Comparison of ENCODE assay signal across 9 mouse cellular contexts in the genomic region with DNA sequence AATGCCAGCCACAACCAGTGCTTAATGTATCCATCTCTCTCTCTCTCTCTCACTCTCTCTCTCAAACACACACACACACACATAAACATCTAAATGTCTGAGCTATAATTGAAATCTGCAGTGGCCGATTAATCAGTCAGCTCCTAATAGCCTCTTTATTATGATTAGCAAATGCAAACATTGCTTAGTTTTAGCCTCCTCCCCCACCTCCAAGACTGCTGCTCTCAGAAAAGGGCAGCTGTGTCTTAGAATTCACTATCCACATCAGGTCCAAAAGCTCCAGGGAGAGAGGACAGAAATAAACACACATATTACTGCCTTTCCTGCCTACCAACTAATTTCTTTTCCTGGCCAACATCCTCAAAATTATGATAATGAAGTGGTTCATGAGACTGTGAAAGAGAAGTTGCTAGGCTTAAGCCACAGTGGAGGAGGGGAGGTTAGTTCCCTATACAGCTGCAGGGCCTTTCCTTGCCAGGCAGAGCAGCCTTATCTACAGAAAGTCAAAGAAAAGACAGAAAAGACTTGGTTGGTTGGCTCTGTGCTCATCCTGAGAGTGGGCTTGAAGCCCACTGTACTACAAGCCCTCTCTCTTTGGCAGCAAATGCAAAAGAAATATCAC.
DNase-seq lines count a peak whose midpoint lies in the region; ATAC-seq and TF ChIP-seq lines count a peak whose summit lies in the region.
"Had no signal": no experiment of that assay in that cellular context is flagged by ENCODE, and none has a peak within 500 bp of the region (broad histone marks: within the 10 kb centered on the region; RNA-seq: fewer than 3 reads in every experiment).

No protein-coding gene starts in this region.

- H3K4me1 ChIP-seq in intestine, embryonic 15.5 days (replicated peaks): peaks cover 4% of the 10 kb centered on the region; the same call in 1 of the 2 replicates
- no peaks in the 10 kb centered on the region for H3K4me1 ChIP-seq in intestine, postnatal 0 days (replicated peaks; ENCODE audit: control insufficient read depth, insufficient read depth, low read length)
- peaks cover 6% of the 10 kb centered on the region for H3K4me1 ChIP-seq in heart, postnatal 0 days (ENCODE audit: control insufficient read depth, insufficient read depth)

- no peaks in the 10 kb centered on the region for H3K27me3 ChIP-seq in intestine, embryonic 15.5 days (replicated peaks)
- no peaks in the 10 kb centered on the region for H3K27me3 ChIP-seq in intestine, postnatal 0 days (replicated peaks; ENCODE audit: control insufficient read depth, insufficient read depth, low read length)
- H3K27me3 ChIP-seq in heart, postnatal 0 days (ENCODE audit: control insufficient read depth, insufficient read depth, low read length): no peaks in the 10 kb centered on the region
- H3K27me3 ChIP-seq: Patski had no signal

- H3K79me2 ChIP-seq in macrophage (ENCODE audit: inconsistent target): no peaks in the 10 kb centered on the region

- H3K4me3 ChIP-seq in intestine, embryonic 15.5 days (replicated peaks): no peak overlapping the region
- H3K4me3 ChIP-seq in intestine, postnatal 0 days (ENCODE audit: low read depth, low read length): no peak overlapping the region
- no peak overlapping the region for H3K4me3 ChIP-seq in heart, postnatal 0 days (ENCODE audit: low read depth, low read length)
- H3K4me3 ChIP-seq in macrophage (ENCODE audit: inconsistent target): no peak overlapping the region

- H3K9me3 ChIP-seq in intestine, embryonic 15.5 days: no peaks in the 10 kb centered on the region
- H3K9me3 ChIP-seq in intestine, postnatal 0 days (ENCODE audit: control insufficient read depth): no peaks in the 10 kb centered on the region
- no peaks in the 10 kb centered on the region for H3K9me3 ChIP-seq in heart, postnatal 0 days (replicated peaks; ENCODE audit: control insufficient read depth, low read length)

- H3K4me2 ChIP-seq in intestine, embryonic 15.5 days (replicated peaks): no peak overlapping the region
- no peak overlapping the region for H3K4me2 ChIP-seq in intestine, postnatal 0 days (replicated peaks; ENCODE audit: low read depth)
- no peak overlapping the region for H3K4me2 ChIP-seq in heart, postnatal 0 days (ENCODE audit: low read depth, low read length)

- ATAC-seq in intestine, embryonic 15.5 days: peak; percentile 71
- ATAC-seq in intestine, postnatal 0 days: no peak
- ATAC-seq in heart, postnatal 0 days (ENCODE audit: insufficient read depth, low read depth): no peak
- ATAC-seq: Patski had no signal

- TF ChIP-seq EP300 in heart, postnatal 0 days (IDR thresholded peaks at IDR 0.05; ENCODE audit: low read depth): no peak

- peak; percentile 11 for DNase-seq in Muller cell, postnatal 12 days (ENCODE audit: inconsistent ontology term)
- DNase-seq in heart, postnatal 0 days (ENCODE audit: low spot score): peak; percentile 33
- DNase-seq in yolk sac, embryonic 10.5 days (ENCODE audit: low spot score): no peak
- no peak for DNase-seq in natural killer cell, adult 2 months (ENCODE audit: low spot score in 2 of 2)
- no peak for DNase-seq in cerebellum, adult 9-11 months

- H3K36me3 ChIP-seq in intestine, embryonic 15.5 days: no peaks in the 10 kb centered on the region
- no peaks in the 10 kb centered on the region for H3K36me3 ChIP-seq in intestine, postnatal 0 days (ENCODE audit: control insufficient read depth, insufficient read depth)
- no peaks in the 10 kb centered on the region for H3K36me3 ChIP-seq in heart, postnatal 0 days (replicated peaks; ENCODE audit: control insufficient read depth, insufficient read depth, low read length)
- no peaks in the 10 kb centered on the region for H3K36me3 ChIP-seq in macrophage (ENCODE audit: inconsistent target)

- no peak overlapping the region; the same call in 1 of the 2 replicates for H3K27ac ChIP-seq in intestine, embryonic 15.5 days
- H3K27ac ChIP-seq in intestine, postnatal 0 days (ENCODE audit: low read depth, low read length): no peak overlapping the region
- no peak overlapping the region for H3K27ac ChIP-seq in heart, postnatal 0 days (ENCODE audit: low read depth)
- H3K27ac ChIP-seq in macrophage: peak overlapping the region; percentile 51

- no peak overlapping the region for H3K9ac ChIP-seq in intestine, embryonic 15.5 days
- H3K9ac ChIP-seq in intestine, postnatal 0 days (ENCODE audit: low read depth, low read length): no peak overlapping the region
- no peak overlapping the region for H3K9ac ChIP-seq in heart, postnatal 0 days (replicated peaks; ENCODE audit: low read depth, low read length)

- 11% methylated on average over 1 of the region's 1 CpGs for WGBS in intestine, embryonic 15.5 days
- WGBS in intestine, postnatal 0 days: 16% methylated on average over 1 of the region's 1 CpGs
- 18% methylated on average over 1 of the region's 1 CpGs for WGBS in heart, postnatal 0 days
- WGBS in macrophage (ENCODE audit: missing documents): 22% methylated on average over 1 of the region's 1 CpGs

- no peak for TF ChIP-seq CTCF in intestine, postnatal 0 days (IDR thresholded peaks at IDR 0.05; ENCODE audit: low read depth)
- TF ChIP-seq CTCF in heart, postnatal 0 days (IDR thresholded peaks at IDR 0.05; ENCODE audit: low read depth): no peak

Comparison
In these comparisons a context has a peak if more than half of its experiments do, and no peak if none do; other contexts are left out.
1. DNase-seq: peak in Muller cell, postnatal 12 days (single experiment) and heart, postnatal 0 days (single experiment); none in yolk sac, embryonic 10.5 days (single experiment), natural killer cell, adult 2 months (0 of 2) and cerebellum, adult 9-11 months (single experiment).